Mouse (Mus musculus): ENCODE data around the gene Stam.

Gene Stam

GRCm38 (mm10) chr2:14126387-14126786, 52.5 kb downstream of the Stam start:
- DNase-seq (ENCODE audit: low spot score in 2 of 2): no peak

GRCm38 (mm10) chr2:14127629-14128028, 53.7 kb downstream of the Stam start:
- no peak for DNase-seq (ENCODE audit: low spot score in 2 of 2)

DNA sequence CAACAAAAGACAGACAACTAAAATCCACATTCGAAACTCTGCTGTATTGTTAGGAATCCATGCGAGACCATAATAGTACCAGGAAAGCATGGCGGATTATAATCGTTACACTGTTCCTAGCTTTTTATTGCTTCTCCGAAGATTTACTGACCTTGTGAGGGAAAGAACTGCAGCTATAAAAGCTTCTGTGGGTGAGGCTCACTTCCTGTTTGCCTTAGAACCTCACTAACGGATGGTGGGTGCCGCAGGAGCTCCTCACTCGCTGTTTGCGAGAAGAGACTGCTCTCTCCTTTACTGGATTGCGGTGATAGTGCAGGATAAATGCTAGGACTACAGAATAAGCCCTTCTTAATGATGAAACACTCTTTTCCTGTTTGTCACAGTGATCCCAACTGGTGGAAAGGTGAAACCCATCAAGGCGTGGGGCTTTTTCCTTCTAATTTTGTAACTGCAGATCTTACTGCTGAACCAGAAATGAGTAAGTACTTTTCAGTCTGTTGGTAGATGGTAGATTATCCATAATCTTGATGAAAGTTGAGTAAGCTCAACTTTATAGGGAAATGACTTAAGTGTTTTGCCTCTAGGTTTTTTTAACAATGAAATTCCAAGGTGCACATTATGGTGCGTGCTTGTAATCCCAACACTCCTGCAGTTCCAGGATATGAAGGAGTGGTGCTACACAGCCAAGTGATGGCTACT, 56.9 kb downstream of the Stam start:
- DNase-seq (ENCODE audit: low spot score in 2 of 2): no peak

GRCm38 (mm10) chr2:14132468-14133326, 58.8 kb downstream of the Stam start:
- DNase-seq (ENCODE audit: low spot score in 2 of 2): no peak

- DNase-seq (ENCODE audit: low spot score in 2 of 2): no peak
Measured at GRCm38 (mm10) chr2:14136906-14137305, 63.0 kb downstream of the Stam start.

- no peak for DNase-seq (ENCODE audit: low spot score in 2 of 2)
Measured at GRCm38 (mm10) chr2:14139590-14139989, 65.7 kb downstream of the Stam start.

- DNase-seq (ENCODE audit: low spot score in 2 of 2): no peak
Measured at GRCm38 (mm10) chr2:14140044-14140443, 66.1 kb downstream of the Stam start.

- DNase-seq (ENCODE audit: low spot score in 2 of 2): no peak
Measured at GRCm38 (mm10) chr2:14145311-14145710, 71.4 kb downstream of the Stam start.

DNA sequence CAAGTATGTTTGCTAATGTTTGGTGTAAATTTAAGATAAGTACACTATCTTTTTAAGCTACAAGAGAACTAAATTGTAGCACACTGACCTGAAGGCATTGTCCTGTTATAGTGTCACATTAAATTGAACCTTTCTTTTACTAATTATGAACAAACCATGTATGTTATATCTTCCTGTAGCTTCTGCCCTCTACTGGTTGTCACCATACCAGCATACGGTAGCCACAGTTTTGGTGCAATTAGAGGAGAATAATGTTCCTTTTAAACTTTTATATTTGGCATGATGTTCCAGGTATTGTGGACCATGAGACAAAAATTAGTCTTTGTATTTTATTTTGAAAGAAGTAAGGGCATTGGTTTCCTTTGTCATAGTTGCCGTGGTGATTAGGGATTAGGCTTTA, 73.0 kb downstream of the Stam start:
- no peak for DNase-seq (ENCODE audit: low spot score in 2 of 2)

DNA sequence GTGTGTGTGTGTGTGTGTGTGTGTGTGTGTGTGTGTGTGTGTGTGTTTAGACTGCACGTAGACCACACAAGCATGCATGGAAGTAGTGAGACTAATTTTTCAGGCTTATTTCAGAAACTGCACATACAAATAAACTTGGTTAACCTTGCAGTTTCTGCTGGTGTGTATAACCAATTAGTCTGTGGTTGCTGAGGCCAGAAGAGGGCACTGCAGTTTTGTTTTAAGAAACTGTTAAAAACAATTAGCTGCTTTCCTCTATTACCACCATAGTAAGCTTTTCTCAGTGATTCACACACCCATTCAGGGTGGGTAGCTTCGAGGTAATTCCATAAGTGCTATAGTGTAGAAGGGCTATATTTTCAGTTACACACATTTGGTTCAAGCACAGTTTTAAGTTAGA, 76.9 kb downstream of the Stam start:
- DNase-seq (ENCODE audit: low spot score in 2 of 2): no peak

GRCm38 (mm10) chr2:14151854-14152253, 78.0 kb downstream of the Stam start:
- no peak for DNase-seq (ENCODE audit: low spot score in 2 of 2)

DNA sequence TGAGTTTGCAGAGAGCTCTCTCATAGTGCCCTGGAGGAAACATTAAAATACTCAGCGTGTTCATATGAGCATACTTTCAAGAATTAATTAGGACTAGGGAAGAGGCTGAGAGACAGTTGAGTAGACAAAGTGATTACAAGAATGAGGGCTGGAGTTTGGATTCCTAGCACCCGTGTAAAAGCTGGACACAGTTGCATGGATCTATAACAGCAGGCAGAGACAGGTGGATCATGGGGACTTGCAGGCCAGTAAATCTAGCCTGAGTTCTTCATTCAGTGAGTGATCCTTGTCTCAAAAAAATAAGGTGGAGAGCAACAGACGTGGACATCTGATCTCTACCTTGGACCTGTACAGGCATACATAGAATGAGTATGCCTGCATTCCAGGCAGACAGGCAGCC, 85.1 kb downstream of the Stam start:
- DNase-seq (ENCODE audit: low spot score in 2 of 2): no peak

GRCm38 (mm10) chr2:14159756-14160155, 85.9 kb downstream of the Stam start:
- no peak for DNase-seq (ENCODE audit: low spot score in 2 of 2)

DNA sequence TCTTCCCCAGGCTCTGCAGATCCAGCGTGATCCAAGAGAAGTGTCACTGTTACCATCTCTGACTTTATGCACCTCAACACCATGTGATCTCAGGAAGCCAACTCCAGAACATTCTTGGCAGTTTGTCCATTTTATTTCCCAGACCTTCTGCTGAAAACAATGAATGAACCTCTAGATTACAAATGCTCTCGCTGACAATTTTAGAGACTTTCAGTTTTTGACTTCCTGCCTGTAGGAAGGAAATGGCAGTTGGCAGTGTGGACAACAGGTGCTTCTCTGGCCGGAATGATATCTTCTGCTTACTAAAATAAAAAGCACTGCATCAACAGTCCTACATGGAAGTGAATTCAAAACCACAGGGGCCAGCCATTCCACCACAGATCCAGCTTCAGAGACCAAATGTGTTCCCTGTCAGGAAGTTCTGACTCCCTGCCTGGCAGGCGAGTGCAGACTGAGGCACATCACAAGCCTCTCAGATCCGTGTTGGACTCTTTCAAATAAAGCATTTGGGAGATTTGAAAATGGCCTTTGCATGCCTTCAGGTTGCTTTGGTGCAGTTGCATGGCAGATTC, 90.6 kb downstream of the Stam start:
- DNase-seq (ENCODE audit: low spot score in 2 of 2): no peak

DNA sequence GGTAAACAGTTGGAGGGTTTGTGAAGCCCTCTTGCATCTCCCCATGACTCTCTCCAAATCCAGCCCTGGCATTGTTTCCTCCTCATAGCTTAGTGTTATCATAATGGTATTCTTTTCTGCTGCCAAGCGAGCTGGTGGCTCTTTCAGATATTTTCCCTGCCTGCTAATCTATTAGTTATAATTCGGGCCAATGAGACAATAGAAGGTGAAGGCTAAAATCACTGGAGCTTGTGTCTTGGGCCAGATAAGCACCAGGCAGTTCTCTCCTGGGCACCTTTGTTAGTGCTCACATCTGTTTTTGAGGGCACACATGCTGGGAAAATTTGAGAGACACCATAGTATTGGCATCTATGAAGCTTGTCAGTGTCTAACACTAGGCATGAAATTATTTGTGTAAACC, 91.2 kb downstream of the Stam start:
- DNase-seq (ENCODE audit: low spot score in 2 of 2): no peak

DNA sequence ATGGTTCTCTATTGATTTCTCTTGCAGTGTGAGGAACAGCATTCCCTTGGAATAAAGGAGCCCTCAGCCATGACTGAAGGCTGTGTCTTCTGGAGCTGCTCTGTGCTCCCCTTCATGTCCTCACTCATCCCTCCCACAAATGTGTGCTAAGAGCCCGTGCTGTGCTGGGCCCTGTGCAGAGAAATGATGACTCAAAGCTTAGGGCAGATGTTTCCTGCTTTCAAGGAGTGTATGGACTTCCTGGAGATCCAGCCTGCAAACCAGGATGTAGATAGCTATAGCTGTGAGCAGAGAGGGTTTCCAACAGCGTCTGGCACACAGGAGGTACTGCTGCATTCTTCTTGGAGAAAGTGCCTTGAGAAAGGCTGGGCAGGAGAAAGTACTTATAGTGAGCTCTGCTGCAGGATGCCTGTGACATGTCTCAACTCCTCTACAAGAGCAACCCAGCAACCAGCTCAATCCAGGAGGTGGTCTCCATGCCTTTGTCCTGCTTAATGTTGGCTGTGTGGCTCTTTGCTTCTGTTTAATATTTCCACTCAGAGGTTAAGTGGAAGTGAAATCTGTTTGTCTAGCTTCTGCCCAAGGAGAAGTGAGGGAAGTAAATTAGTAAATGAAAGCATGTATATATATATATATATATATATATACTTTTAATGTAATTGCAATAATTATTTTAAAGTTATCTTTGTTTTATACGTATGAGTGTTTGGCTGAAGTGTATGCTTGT, 91.9 kb downstream of the Stam start:
- DNase-seq (ENCODE audit: low spot score in 2 of 2): no peak

GRCm38 (mm10) chr2:14167721-14168120, 93.8 kb downstream of the Stam start:
- DNase-seq (ENCODE audit: low spot score in 2 of 2): no peak

GRCm38 (mm10) chr2:14174334-14174733, 100.4 kb downstream of the Stam start, which contains the start of gene Tmem236:
Tmem236 (plus strand) TSS chr2:14174523.
- DNase-seq (ENCODE audit: low spot score in 2 of 2): no peak

DNA sequence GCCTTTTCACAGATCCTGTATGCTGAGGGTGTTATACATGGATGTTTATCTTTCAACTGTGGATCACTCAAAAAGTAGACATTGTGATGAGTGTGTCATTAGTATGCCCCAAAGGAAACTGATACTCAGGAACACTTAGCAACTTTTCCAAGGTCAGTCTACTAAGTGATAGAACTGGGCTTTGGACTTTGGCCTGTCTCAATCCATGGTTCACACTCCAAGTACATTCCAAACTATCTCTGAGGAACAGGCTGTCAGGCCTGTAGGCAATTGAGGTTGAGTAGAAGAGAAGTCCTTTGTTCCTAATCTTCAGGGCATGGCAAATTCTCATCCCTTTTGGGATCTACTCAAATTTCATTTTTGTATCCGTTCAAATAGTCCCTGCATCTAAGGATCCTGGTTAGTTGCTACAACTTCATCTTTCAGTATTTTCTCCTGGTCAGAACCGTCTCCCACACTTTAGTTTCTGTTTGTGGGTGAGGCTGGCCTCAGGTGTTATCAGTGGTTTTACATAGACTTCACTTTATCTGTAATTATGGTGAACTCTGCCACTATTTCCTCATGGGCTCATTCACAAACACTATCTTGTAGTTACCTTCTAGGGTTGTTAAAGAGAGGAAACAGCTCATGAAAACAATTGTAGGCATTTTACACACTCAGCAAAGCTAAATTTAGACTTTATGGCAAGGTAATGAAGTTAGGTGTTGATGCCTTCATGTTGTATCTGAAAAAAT, 102.7 kb downstream of the Stam start:
- no peak for DNase-seq (ENCODE audit: low spot score in 2 of 2)

DNA sequence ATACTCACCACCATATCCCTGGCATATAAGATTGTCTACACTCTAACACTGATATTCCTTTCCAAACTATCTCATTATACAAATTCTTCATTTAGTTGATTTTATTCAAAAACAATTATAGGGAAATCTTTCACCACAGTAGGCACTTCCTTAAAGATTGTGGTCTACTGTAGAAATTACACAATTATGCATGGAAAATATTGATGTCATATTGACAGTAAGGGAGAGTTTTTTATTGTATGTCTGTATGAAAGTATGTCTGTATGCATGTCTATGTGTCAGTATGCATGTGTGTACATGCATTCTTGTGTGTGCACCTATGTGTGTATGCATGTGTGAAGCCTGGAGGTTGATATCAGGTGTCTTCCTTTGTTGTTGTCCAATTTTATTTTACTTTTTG, 110.5 kb downstream of the Stam start:
- no peak for DNase-seq (ENCODE audit: low spot score in 2 of 2)

GRCm38 (mm10) chr2:14190684-14191083, 116.8 kb downstream of the Stam start:
- no peak for DNase-seq (ENCODE audit: low spot score in 2 of 2)

Measured in left cerebral cortex, adult 9 months (tissue).